Mouse (Mus musculus): ENCODE results near the gene Hdac1. TPM values are rescaled to one million over a fixed set of nuclear protein-coding genes. Genes with fewer than 3 reads are reported as not detected.
"Not testable (repeated sequence)": the region's sequence is repeated elsewhere in the genome, so short reads cannot be mapped to it uniquely, and the experiment has no call there.

The Hdac1 gene
- polyA plus RNA-seq, 1 experiment = 41.6 TPM

GRCm38 (mm10) chr4:129558321-129558955 is 15.9 kb upstream of the Hdac1 start:
- DNase-seq = no peak
- peaks cover 4% of the 10 kb centered on the region; the same call in 1 of the 2 replicates for H3K4me1 ChIP-seq (ENCODE audit: control insufficient read depth, insufficient read depth, low read length)
- 85% methylated on average over 12 of the region's 12 CpGs for WGBS
- no peaks in the 10 kb centered on the region for H3K27me3 ChIP-seq (replicated peaks; ENCODE audit: control insufficient read depth, insufficient read depth, low read length)
- no peaks in the 10 kb centered on the region for H3K36me3 ChIP-seq (ENCODE audit: control insufficient read depth, insufficient read depth, low read length)
- no peak overlapping the region for H3K4me3 ChIP-seq (ENCODE audit: insufficient read depth, low read depth, low read length)
- H3K27ac ChIP-seq (ENCODE audit: insufficient read depth, low read depth, low read length) = no peak overlapping the region
- TF ChIP-seq CTCF (conservative IDR thresholded peaks at IDR 0.05; ENCODE audit: insufficient read depth, insufficient read length, low read depth, low read length) (no peak), POLR2A (IDR thresholded peaks at IDR 0.05; ENCODE audit: low read depth, low read length) (no peak)

GRCm38 (mm10) chr4:129557256-129557808 is 14.8 kb upstream of the Hdac1 start:
- Histone ChIP-seq H3K36me3 (ENCODE audit: control insufficient read depth, insufficient read depth, low read length) (no peaks in the 10 kb centered on the region), H3K27ac (ENCODE audit: insufficient read depth, low read depth, low read length) (no peak overlapping the region), H3K27me3 (replicated peaks; ENCODE audit: control insufficient read depth, insufficient read depth, low read length) (no peaks in the 10 kb centered on the region), H3K4me1 (ENCODE audit: control insufficient read depth, insufficient read depth, low read length) (peaks cover 4% of the 10 kb centered on the region; the same call in 1 of the 2 replicates), H3K4me3 (ENCODE audit: insufficient read depth, low read depth, low read length) (no peak overlapping the region)
- DNase-seq = no peak
- WGBS = 81% methylated on average over 9 of the region's 9 CpGs
- no peak for TF ChIP-seq CTCF (conservative IDR thresholded peaks at IDR 0.05; ENCODE audit: insufficient read depth, insufficient read length, low read depth, low read length)
- TF ChIP-seq POLR2A (IDR thresholded peaks at IDR 0.05; ENCODE audit: low read depth, low read length) = no peak

GRCm38 (mm10) chr4:129556532-129557223 is 14.2 kb upstream of the Hdac1 start:
- peak overlapping the region; percentile 19 for H3K27ac ChIP-seq (ENCODE audit: insufficient read depth, low read depth, low read length)
- H3K4me3 ChIP-seq (ENCODE audit: insufficient read depth, low read depth, low read length) = peak overlapping the region; percentile 71
- TF ChIP-seq CTCF (conservative IDR thresholded peaks at IDR 0.05; ENCODE audit: insufficient read depth, insufficient read length, low read depth, low read length) = no peak
- peak; percentile 68 for TF ChIP-seq POLR2A (IDR thresholded peaks at IDR 0.05; ENCODE audit: low read depth, low read length)
- no peaks in the 10 kb centered on the region for H3K36me3 ChIP-seq (ENCODE audit: control insufficient read depth, insufficient read depth, low read length)
- WGBS = 7% methylated on average over 33 of the region's 33 CpGs
- DNase-seq = peak; percentile 94
- H3K4me1 ChIP-seq (ENCODE audit: control insufficient read depth, insufficient read depth, low read length) = peaks cover 4% of the 10 kb centered on the region; the same call in 1 of the 2 replicates
- no peaks in the 10 kb centered on the region for H3K27me3 ChIP-seq (replicated peaks; ENCODE audit: control insufficient read depth, insufficient read depth, low read length)

- Histone ChIP-seq H3K36me3 (ENCODE audit: control insufficient read depth, insufficient read depth, low read length) (no peaks in the 10 kb centered on the region), H3K4me1 (ENCODE audit: control insufficient read depth, insufficient read depth, low read length) (peaks cover 4% of the 10 kb centered on the region; the same call in 1 of the 2 replicates), H3K27ac (ENCODE audit: insufficient read depth, low read depth, low read length) (peak overlapping the region; percentile 37), H3K4me3 (ENCODE audit: insufficient read depth, low read depth, low read length) (peak overlapping the region; percentile 71), H3K27me3 (replicated peaks; ENCODE audit: control insufficient read depth, insufficient read depth, low read length) (no peaks in the 10 kb centered on the region)
- DNase-seq = no peak
- no peak for TF ChIP-seq POLR2A (IDR thresholded peaks at IDR 0.05; ENCODE audit: low read depth, low read length)
- WGBS = under 1% methylated on average over 24 of the region's 24 CpGs
Observed at GRCm38 (mm10) chr4:129555862-129556531, 13.5 kb upstream of the Hdac1 start.

- H3K36me3 ChIP-seq (ENCODE audit: control insufficient read depth, insufficient read depth, low read length) = no peaks in the 10 kb centered on the region
- H3K4me3 ChIP-seq (ENCODE audit: insufficient read depth, low read depth, low read length) = peak overlapping the region; percentile 71; the same call in 1 of the 2 replicates
- H3K27me3 ChIP-seq (replicated peaks; ENCODE audit: control insufficient read depth, insufficient read depth, low read length) = no peaks in the 10 kb centered on the region
- 11% methylated on average over 16 of the region's 16 CpGs for WGBS
- no peak overlapping the region for H3K27ac ChIP-seq (ENCODE audit: insufficient read depth, low read depth, low read length)
- H3K4me1 ChIP-seq (ENCODE audit: control insufficient read depth, insufficient read depth, low read length) = peaks cover 4% of the 10 kb centered on the region; the same call in 1 of the 2 replicates
- peak; percentile 69 for TF ChIP-seq CTCF (conservative IDR thresholded peaks at IDR 0.05; ENCODE audit: insufficient read depth, insufficient read length, low read depth, low read length)
- TF ChIP-seq POLR2A (IDR thresholded peaks at IDR 0.05; ENCODE audit: low read depth, low read length) = no peak
- DNase-seq = peak; percentile 55
Observed at GRCm38 (mm10) chr4:129555421-129555861, 12.9 kb upstream of the Hdac1 start.

GRCm38 (mm10) chr4:129554512-129554911 is 12.0 kb upstream of the Hdac1 start:
- not testable (repeated sequence) for DNase-seq; H3K4me3 ChIP-seq (ENCODE audit: insufficient read depth, low read depth, low read length); H3K27me3 ChIP-seq (replicated peaks; ENCODE audit: control insufficient read depth, insufficient read depth, low read length); H3K27ac ChIP-seq (ENCODE audit: insufficient read depth, low read depth, low read length); H3K36me3 ChIP-seq (ENCODE audit: control insufficient read depth, insufficient read depth, low read length); H3K4me1 ChIP-seq (ENCODE audit: control insufficient read depth, insufficient read depth, low read length)
- 74% methylated on average over 4 of the region's 6 CpGs for WGBS

- DNase-seq = no peak
- no peaks in the 10 kb centered on the region for H3K4me1 ChIP-seq (ENCODE audit: control insufficient read depth, insufficient read depth, low read length)
- no peaks in the 10 kb centered on the region for H3K36me3 ChIP-seq (ENCODE audit: control insufficient read depth, insufficient read depth, low read length)
- no peak overlapping the region for H3K4me3 ChIP-seq (ENCODE audit: insufficient read depth, low read depth, low read length)
- WGBS = 90% methylated on average over 1 of the region's 1 CpGs
- H3K27ac ChIP-seq (ENCODE audit: insufficient read depth, low read depth, low read length) = no peak overlapping the region
- no peaks in the 10 kb centered on the region for H3K27me3 ChIP-seq (replicated peaks; ENCODE audit: control insufficient read depth, insufficient read depth, low read length)
- TF ChIP-seq POLR2A (IDR thresholded peaks at IDR 0.05; ENCODE audit: low read depth, low read length) (no peak), CTCF (conservative IDR thresholded peaks at IDR 0.05; ENCODE audit: insufficient read depth, insufficient read length, low read depth, low read length) (no peak)
Observed at GRCm38 (mm10) chr4:129550295-129550694, 7.8 kb upstream of the Hdac1 start.
